Mouse (Mus musculus): ENCODE data around the gene Gmfg.

Gene Gmfg

GRCm38 (mm10) chr7:28440739-28441138, 3.5 kb downstream of the Gmfg start:
- no peak for DNase-seq

GRCm38 (mm10) chr7:28441776-28442485, 4.7 kb downstream of the Gmfg start:
- DNase-seq: no peak

- DNase-seq: no peak
Measured at GRCm38 (mm10) chr7:28442688-28443087, 5.4 kb downstream of the Gmfg start.

- no peak for DNase-seq
Measured at GRCm38 (mm10) chr7:28444344-28444974, 7.2 kb downstream of the Gmfg start.

- peak; percentile 76 for DNase-seq
Measured at GRCm38 (mm10) chr7:28446446-28446845, 9.2 kb downstream of the Gmfg start.

- DNase-seq: peak; percentile 54
Measured at GRCm38 (mm10) chr7:28447101-28447830, 10.0 kb downstream of the Gmfg start.

GRCm38 (mm10) chr7:28447865-28448820, 10.9 kb downstream of the Gmfg start:
- DNase-seq: no peak

GRCm38 (mm10) chr7:28451531-28452360, 14.5 kb downstream of the Gmfg start, which contains the start of gene Lrfn1:
Gene Lrfn1, plus strand, starts transcription at chr7:28451980.
- DNase-seq: peak; percentile 68

GRCm38 (mm10) chr7:28452361-28453005, 15.2 kb downstream of the Gmfg start:
- DNase-seq: peak; percentile 46

GRCm38 (mm10) chr7:28460361-28460760, 23.1 kb downstream of the Gmfg start:
- no peak for DNase-seq

- no peak for DNase-seq
Measured at GRCm38 (mm10) chr7:28462769-28463168, 25.5 kb downstream of the Gmfg start.

GRCm38 (mm10) chr7:28464416-28465212, 27.4 kb downstream of the Gmfg start:
- DNase-seq: peak; percentile 71

- DNase-seq: peak; percentile 39
Measured at GRCm38 (mm10) chr7:28466721-28467212, 29.5 kb downstream of the Gmfg start.

GRCm38 (mm10) chr7:28467213-28467751, 30.0 kb downstream of the Gmfg start:
- DNase-seq: peak; percentile 81

- no peak for DNase-seq
Measured at GRCm38 (mm10) chr7:28476191-28476590, 38.9 kb downstream of the Gmfg start.

GRCm38 (mm10) chr7:28477363-28477762, 40.1 kb downstream of the Gmfg start:
- DNase-seq: no peak

- DNase-seq: peak; percentile 20
Measured at GRCm38 (mm10) chr7:28478854-28479253, 41.6 kb downstream of the Gmfg start.

- no peak for DNase-seq
Measured at GRCm38 (mm10) chr7:28482854-28483253, 45.6 kb downstream of the Gmfg start.

GRCm38 (mm10) chr7:28484192-28484591, 46.9 kb downstream of the Gmfg start:
- DNase-seq: no peak

- peak; percentile 35 for DNase-seq
Measured at GRCm38 (mm10) chr7:28488030-28488491, 50.8 kb downstream of the Gmfg start.
